Mouse (Mus musculus) G1E (cell line): Measurements from ENCODE around the gene Tmem233. TPM values are rescaled to one million over a fixed set of nuclear protein-coding genes. Genes with fewer than 3 reads are reported as not detected.

Source experiments
- ATAC-seq: 2 replicates; pipeline ENCODE4 v1.8.0; 2016; ENCODE audit warnings: mild to moderate bottlenecking; ENCODE audit not compliant: insufficient number of reproducible peaks, poor library complexity, low FRiP score, severe bottlenecking; ENCODE audit errors: extremely low read depth
- DNase-seq: peaks from one replicate; pipeline ENCODE4 v3.0.0; 2012; ENCODE audit warnings: low spot score
- H3K27me3 ChIP-seq: 2 replicates; pipeline ENCODE4 v1.6.1; 2012; ENCODE audit warnings: mild to moderate bottlenecking, low read length, inconsistent platforms; ENCODE audit not compliant: insufficient read depth
- H3K36me3 ChIP-seq: replicated peaks from 2 replicates; pipeline ENCODE3; 2012; ENCODE audit warnings: mild to moderate bottlenecking, inconsistent platforms
- H3K4me1 ChIP-seq: 2 replicates; pipeline ENCODE4 v1.6.1; 2012; ENCODE audit warnings: low read depth, low read length, inconsistent platforms, mixed read lengths; ENCODE audit not compliant: insufficient read depth
- H3K4me3 ChIP-seq: 2 replicates; pipeline ENCODE4 v1.5.1; 2012; ENCODE audit warnings: low read depth, mild to moderate bottlenecking, inconsistent platforms, low read length, moderate library complexity, mixed read lengths
- H3K9me3 ChIP-seq: replicated peaks from 2 replicates; pipeline ENCODE4 v1.6.1; 2012; ENCODE audit warnings: inconsistent platforms
- CTCF ChIP-seq: IDR thresholded peaks from 2 replicates; pipeline ENCODE4 v1.5.1; 2012; ENCODE audit warnings: low read depth, low read length, inconsistent platforms, mixed read lengths
- GATA1 ChIP-seq: IDR thresholded peaks from 2 replicates; pipeline ENCODE4 v1.6.1; 2012; ENCODE audit warnings: borderline replicate concordance, low read length, inconsistent platforms, mixed read lengths
- GATA2 ChIP-seq: IDR thresholded peaks from 2 replicates; pipeline ENCODE4 v1.6.1; 2012; ENCODE audit warnings: low read depth, low read length, inconsistent platforms, borderline replicate concordance
- POLR2AphosphoS5 ChIP-seq: IDR thresholded peaks from 2 replicates; pipeline ENCODE4 v1.6.1; 2012; ENCODE audit warnings: low read depth, low read length, inconsistent platforms; ENCODE audit not compliant: insufficient replicate concordance
- TAL1 ChIP-seq: conservative IDR thresholded peaks from 2 replicates; pipeline ENCODE4 v1.6.1; 2012; ENCODE audit warnings: low read depth, low read length, inconsistent platforms, mixed read lengths
- polyA plus RNA-seq: library from polyadenylated mRNA; stranded (reverse); fragments of >175 nt; gene quantifications from 2 replicates; pipeline ENCODE4 v1.2.3, GENCODE M21; 2012
- total RNA-seq, 2 experiments: library from RNA; stranded (forward) in 1 of 2; stranded (reverse) in 1 of 2; fragments of 200-1000 nt in 1 of 2; fragments of >200 nt in 1 of 2; fragmentation: Nextera tagmentation in 1 of 2; gene quantifications; 2 replicates each; pipeline ENCODE4 v1.2.3; 2014 to 2017

The Tmem233 gene
- total and polyA plus RNA-seq, 3 experiments: 0.16 TPM; not detected in 2

DNA sequence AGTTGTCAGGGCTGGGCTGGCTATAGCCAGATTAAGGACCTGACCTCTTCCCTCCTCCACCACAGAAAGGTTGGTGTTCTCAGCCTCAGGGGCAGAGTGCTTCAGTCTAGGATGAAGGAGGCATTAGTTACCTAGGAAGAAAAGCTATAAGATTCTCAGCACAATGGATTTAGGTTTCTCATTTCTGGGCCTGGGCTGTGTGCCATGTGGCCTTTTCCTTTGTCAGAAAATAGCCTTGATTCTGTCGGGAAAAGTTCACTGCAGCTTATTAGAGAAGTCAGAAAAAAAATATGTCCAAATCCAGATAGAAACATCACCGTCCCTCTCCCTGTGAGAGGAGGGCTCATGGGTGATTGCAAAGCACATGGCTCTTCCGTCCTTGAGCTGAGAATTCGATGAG is 33.2 kb downstream of the Tmem233 start:
- no peak for DNase-seq
- H3K27me3 ChIP-seq: no peaks in the 10 kb centered on the region
- no peak overlapping the region for H3K4me3 ChIP-seq
- peaks cover 24% of the 10 kb centered on the region for H3K9me3 ChIP-seq
- no peak for TF ChIP-seq GATA2
- no peak for TF ChIP-seq CTCF
- no peak for TF ChIP-seq TAL1
- TF ChIP-seq POLR2AphosphoS5: no peak
- TF ChIP-seq GATA1: no peak
- no peaks in the 10 kb centered on the region for H3K4me1 ChIP-seq
- ATAC-seq: no peak
- H3K36me3 ChIP-seq: no peaks in the 10 kb centered on the region

- Histone ChIP-seq H3K36me3 (no peaks in the 10 kb centered on the region), H3K4me3 (no peak overlapping the region), H3K27me3 (no peaks in the 10 kb centered on the region), H3K9me3 (peaks cover 22% of the 10 kb centered on the region), H3K4me1 (no peaks in the 10 kb centered on the region)
- TF ChIP-seq GATA2: no peak
- TF ChIP-seq POLR2AphosphoS5: no peak
- TF ChIP-seq CTCF: no peak
- DNase-seq (no peak), ATAC-seq (no peak)
Observed at GRCm38 (mm10) chr5:116048321-116048720, 34.7 kb downstream of the Tmem233 start.

DNA sequence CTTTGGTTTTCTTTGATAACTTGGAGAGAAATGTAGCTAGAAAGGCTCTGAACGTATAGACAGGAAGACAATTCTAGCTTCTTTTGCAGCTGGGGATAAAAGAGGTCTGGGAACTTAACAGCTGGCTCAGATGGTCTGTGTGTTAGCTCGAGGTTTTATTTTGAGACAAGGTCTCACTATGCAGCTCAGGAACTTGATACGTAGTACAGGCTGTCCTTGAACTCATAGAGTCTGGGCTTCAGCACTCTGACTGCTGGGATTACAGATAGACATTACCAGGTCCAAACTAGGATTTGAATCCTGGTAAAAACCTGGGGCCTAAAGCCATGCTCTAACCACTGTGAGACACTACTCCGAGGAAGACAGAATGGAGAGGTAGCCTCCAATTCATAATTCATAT is 36.8 kb downstream of the Tmem233 start:
- Histone ChIP-seq H3K36me3 (no peaks in the 10 kb centered on the region), H3K9me3 (peaks cover 12% of the 10 kb centered on the region), H3K4me3 (no peak overlapping the region), H3K4me1 (no peaks in the 10 kb centered on the region), H3K27me3 (no peaks in the 10 kb centered on the region)
- ATAC-seq: no peak
- no peak for TF ChIP-seq TAL1
- no peak for TF ChIP-seq GATA1
- TF ChIP-seq GATA2: no peak
- no peak for TF ChIP-seq CTCF
- no peak for TF ChIP-seq POLR2AphosphoS5
- no peak for DNase-seq

- no peak overlapping the region for H3K4me3 ChIP-seq
- TF ChIP-seq TAL1 (no peak), GATA1 (no peak), GATA2 (no peak), CTCF (no peak), POLR2AphosphoS5 (no peak)
- no peaks in the 10 kb centered on the region for H3K4me1 ChIP-seq
- ATAC-seq: no peak
- peaks cover 12% of the 10 kb centered on the region for H3K9me3 ChIP-seq
- H3K27me3 ChIP-seq: no peaks in the 10 kb centered on the region
- no peaks in the 10 kb centered on the region for H3K36me3 ChIP-seq
- DNase-seq: no peak
Observed at GRCm38 (mm10) chr5:116045581-116045980, 37.5 kb downstream of the Tmem233 start.

- TF ChIP-seq GATA2: no peak
- no peak for TF ChIP-seq GATA1
- no peak for TF ChIP-seq CTCF
- TF ChIP-seq TAL1: no peak
- TF ChIP-seq POLR2AphosphoS5: no peak
- Histone ChIP-seq H3K4me1 (no peaks in the 10 kb centered on the region), H3K4me3 (no peak overlapping the region), H3K9me3 (no peaks in the 10 kb centered on the region), H3K27me3 (no peaks in the 10 kb centered on the region), H3K36me3 (no peaks in the 10 kb centered on the region)
- DNase-seq (no peak), ATAC-seq (no peak)
Observed at GRCm38 (mm10) chr5:116042241-116042640, 40.8 kb downstream of the Tmem233 start.

GRCm38 (mm10) chr5:116039706-116040105 is 43.3 kb downstream of the Tmem233 start:
- H3K4me3 ChIP-seq: no peak overlapping the region

GRCm38 (mm10) chr5:116037731-116038130 is 45.3 kb downstream of the Tmem233 start:
- no peak for DNase-seq
- H3K9me3 ChIP-seq: no peaks in the 10 kb centered on the region
- TF ChIP-seq TAL1: no peak
- no peak for TF ChIP-seq GATA1
- TF ChIP-seq POLR2AphosphoS5: no peak
- no peak for TF ChIP-seq CTCF
- no peak for TF ChIP-seq GATA2
- no peaks in the 10 kb centered on the region for H3K4me1 ChIP-seq
- no peak overlapping the region for H3K4me3 ChIP-seq
- H3K27me3 ChIP-seq: peaks cover 7% of the 10 kb centered on the region; the same call in 1 of the 2 replicates
- ATAC-seq: no peak
- no peaks in the 10 kb centered on the region for H3K36me3 ChIP-seq

More at GRCm38 (mm10) chr5:116039706-116040105, 43.3 kb downstream of the Tmem233 start:
- H3K36me3 ChIP-seq: no peaks in the 10 kb centered on the region
- DNase-seq: no peak
- no peaks in the 10 kb centered on the region for H3K4me1 ChIP-seq
- H3K9me3 ChIP-seq: no peaks in the 10 kb centered on the region
- no peak for TF ChIP-seq TAL1
- no peak for TF ChIP-seq POLR2AphosphoS5
- no peak for TF ChIP-seq CTCF
- TF ChIP-seq GATA2: no peak
- TF ChIP-seq GATA1: no peak
- peaks cover 3% of the 10 kb centered on the region; the same call in 1 of the 2 replicates for H3K27me3 ChIP-seq
- no peak for ATAC-seq
